Mouse (Mus musculus): Measurements from ENCODE around the gene Gpnmb. TPM values are rescaled to one million over a fixed set of nuclear protein-coding genes. Genes with fewer than 3 reads are reported as not detected.

Gene Gpnmb
- polyA plus RNA-seq, 1 experiment from 2014 or later = 0.05 TPM

- 3% methylated on average over 19 of the region's 19 CpGs for WGBS
- Histone ChIP-seq H3K4me3 (peak overlapping the region; percentile 93), H3K27ac (peak overlapping the region; percentile 95), H3K9me3 (no peaks in the 10 kb centered on the region), H3K4me1 (peaks cover 10% of the 10 kb centered on the region), H3K27me3 (ENCODE audit: insufficient read depth, poor library complexity, severe bottlenecking) (no peaks in the 10 kb centered on the region), H3K36me3 (peaks cover 8% of the 10 kb centered on the region; the same call in 1 of the 2 replicates)
- DNase-seq (ENCODE audit: low spot score) = peak; percentile 77
These were observed 37.8 kb downstream of the Gpnmb start for GRCm38 (mm10) chr6:49074117-49074490.

DNA sequence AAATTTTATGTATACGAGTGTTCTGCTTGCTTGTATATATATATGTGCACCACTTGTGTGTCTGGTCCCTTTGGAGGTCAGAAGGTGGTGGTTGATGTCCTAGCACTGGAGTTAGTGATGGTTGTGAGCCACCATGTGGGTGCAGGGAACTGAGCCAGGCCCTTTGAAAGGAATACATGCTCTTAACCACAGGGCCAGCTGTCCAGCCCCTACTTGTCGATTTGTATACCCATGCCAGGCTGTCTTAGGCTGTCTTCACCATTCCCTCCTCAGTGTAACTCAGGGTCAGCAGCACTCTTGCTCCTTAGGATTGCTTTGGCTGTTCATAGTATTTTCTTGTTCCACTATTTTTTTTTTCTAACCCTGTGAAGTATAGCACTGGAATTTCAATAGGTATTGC, 41.5 kb downstream of the Gpnmb start:
- no peaks in the 10 kb centered on the region for H3K9me3 ChIP-seq
- H3K27me3 ChIP-seq (ENCODE audit: insufficient read depth, poor library complexity, severe bottlenecking) = no peaks in the 10 kb centered on the region
- 93% methylated on average over 2 of the region's 2 CpGs for WGBS
- DNase-seq (ENCODE audit: low spot score) = no peak
- no peak overlapping the region for H3K27ac ChIP-seq
- peaks cover 17% of the 10 kb centered on the region; the same call in 1 of the 2 replicates for H3K36me3 ChIP-seq
- H3K4me1 ChIP-seq = peaks cover 10% of the 10 kb centered on the region
- no peak overlapping the region for H3K4me3 ChIP-seq

DNA sequence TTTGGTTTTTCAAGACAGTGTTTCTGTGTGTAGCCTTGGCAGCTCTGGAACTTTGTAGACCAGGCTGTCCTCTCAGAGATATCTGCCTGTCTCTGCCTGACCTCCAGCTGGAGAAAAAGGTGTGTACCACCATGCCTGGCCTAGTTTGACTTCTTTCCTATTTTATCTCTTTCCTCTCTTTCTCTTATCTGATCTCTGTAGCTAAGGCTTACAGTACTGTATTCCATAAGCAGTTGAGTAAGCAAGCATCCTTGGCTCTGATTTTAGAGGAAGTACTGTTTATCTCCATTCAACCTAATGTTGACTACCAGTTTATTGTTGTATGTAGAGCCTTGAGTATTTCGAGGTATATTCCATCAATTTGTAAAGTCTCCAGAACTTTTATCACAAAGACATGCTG, 43.0 kb downstream of the Gpnmb start:
- no peaks in the 10 kb centered on the region for H3K27me3 ChIP-seq (ENCODE audit: insufficient read depth, poor library complexity, severe bottlenecking)
- no peak overlapping the region for H3K4me3 ChIP-seq
- H3K36me3 ChIP-seq = peaks cover 31% of the 10 kb centered on the region
- DNase-seq (ENCODE audit: low spot score) = no peak
- peaks cover 9% of the 10 kb centered on the region for H3K4me1 ChIP-seq
- H3K27ac ChIP-seq = no peak overlapping the region
- 91% methylated on average over 1 of the region's 1 CpGs for WGBS
- no peaks in the 10 kb centered on the region for H3K9me3 ChIP-seq

- WGBS = 94% methylated on average over 4 of the region's 4 CpGs
- peaks cover 61% of the 10 kb centered on the region for H3K36me3 ChIP-seq
- DNase-seq (ENCODE audit: low spot score) = no peak
- no peak overlapping the region for H3K27ac ChIP-seq
- no peak overlapping the region for H3K4me3 ChIP-seq
- no peaks in the 10 kb centered on the region for H3K27me3 ChIP-seq (ENCODE audit: insufficient read depth, poor library complexity, severe bottlenecking)
- no peaks in the 10 kb centered on the region for H3K9me3 ChIP-seq
- H3K4me1 ChIP-seq = no peaks in the 10 kb centered on the region
These were observed 46.7 kb downstream of the Gpnmb start for GRCm38 (mm10) chr6:49083008-49083407.

- WGBS = 91% methylated on average over 10 of the region's 10 CpGs
- H3K36me3 ChIP-seq = peaks cover 72% of the 10 kb centered on the region
These were observed 58.6 kb downstream of the Gpnmb start for GRCm38 (mm10) chr6:49094968-49095367.

GRCm38 (mm10) chr6:49096421-49096820, 60.1 kb downstream of the Gpnmb start:
- WGBS = 81% methylated on average over 7 of the region's 7 CpGs
- H3K9me3 ChIP-seq = no peaks in the 10 kb centered on the region
- H3K4me1 ChIP-seq = peaks cover 32% of the 10 kb centered on the region
- H3K4me3 ChIP-seq = no peak overlapping the region
- no peak for DNase-seq (ENCODE audit: low spot score)
- H3K27me3 ChIP-seq (ENCODE audit: insufficient read depth, poor library complexity, severe bottlenecking) = no peaks in the 10 kb centered on the region
- peaks cover 62% of the 10 kb centered on the region for H3K36me3 ChIP-seq
- H3K27ac ChIP-seq = no peak overlapping the region

More at GRCm38 (mm10) chr6:49094968-49095367, 58.6 kb downstream of the Gpnmb start:
- no peak for DNase-seq (ENCODE audit: low spot score)
- Histone ChIP-seq H3K4me1 (peaks cover 17% of the 10 kb centered on the region), H3K27me3 (ENCODE audit: insufficient read depth, poor library complexity, severe bottlenecking) (no peaks in the 10 kb centered on the region), H3K27ac (no peak overlapping the region), H3K9me3 (no peaks in the 10 kb centered on the region), H3K4me3 (no peak overlapping the region)

GRCm38 (mm10) chr6:49096933-49097461, 60.7 kb downstream of the Gpnmb start:
- no peak overlapping the region for H3K4me3 ChIP-seq
- H3K4me1 ChIP-seq = peaks cover 33% of the 10 kb centered on the region
- 65% methylated on average over 13 of the region's 13 CpGs for WGBS
- no peaks in the 10 kb centered on the region for H3K27me3 ChIP-seq (ENCODE audit: insufficient read depth, poor library complexity, severe bottlenecking)
- peaks cover 58% of the 10 kb centered on the region for H3K36me3 ChIP-seq
- no peak for DNase-seq (ENCODE audit: low spot score)
- no peak overlapping the region for H3K27ac ChIP-seq
- no peaks in the 10 kb centered on the region for H3K9me3 ChIP-seq

DNA sequence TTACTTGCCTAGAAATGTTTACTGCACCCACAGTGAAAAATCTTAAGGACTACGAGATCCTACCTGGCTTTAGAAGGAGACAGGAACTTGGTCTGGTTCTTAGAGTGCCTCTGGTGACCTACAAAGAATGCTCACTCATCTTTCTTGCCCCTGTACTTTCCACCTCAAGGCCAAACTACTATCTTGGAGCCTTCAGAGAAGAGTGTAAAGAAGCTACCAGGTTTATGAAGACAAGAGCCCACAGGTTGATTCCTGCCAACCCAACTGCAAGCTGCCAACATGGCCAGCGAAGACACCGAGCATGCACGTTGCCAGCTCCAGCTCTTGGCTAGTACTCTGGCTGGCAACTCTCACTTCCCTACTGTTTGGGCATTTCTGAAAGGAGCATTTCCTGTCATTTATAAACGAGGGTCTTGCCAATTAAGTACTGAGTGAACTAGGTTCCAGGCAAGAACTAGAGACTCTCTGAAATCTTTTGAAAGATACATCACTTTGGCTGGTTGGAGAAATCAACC, 61.3 kb downstream of the Gpnmb start:
- H3K27ac ChIP-seq = no peak overlapping the region

DNA sequence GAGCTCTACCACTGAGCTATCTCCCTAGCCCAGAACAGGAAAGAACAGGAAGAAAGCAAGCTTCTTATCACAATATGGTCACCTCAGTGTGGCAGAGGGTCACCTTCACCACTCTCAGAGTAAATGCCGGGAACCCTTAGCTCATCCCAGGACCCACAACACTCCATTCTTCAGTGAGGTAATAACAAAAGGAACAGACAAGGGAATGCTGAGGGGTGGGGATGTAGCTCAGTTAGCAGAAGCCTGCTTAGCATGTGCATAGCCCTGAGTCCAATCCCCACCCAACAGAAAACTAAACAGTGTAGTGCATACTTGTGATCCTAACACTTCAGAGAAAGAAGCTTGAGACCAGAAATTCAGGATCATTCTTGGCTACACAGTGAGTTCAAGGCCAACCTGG, 62.7 kb downstream of the Gpnmb start:
- H3K36me3 ChIP-seq = peaks cover 59% of the 10 kb centered on the region
- no peaks in the 10 kb centered on the region for H3K27me3 ChIP-seq (ENCODE audit: insufficient read depth, poor library complexity, severe bottlenecking)
- WGBS = 35% methylated on average over 1 of the region's 1 CpGs
- 0 out of 2 replicates have a peak overlapping the region, but pooled peaks have one; percentile 2 for H3K27ac ChIP-seq
- no peak overlapping the region for H3K4me3 ChIP-seq
- H3K4me1 ChIP-seq = peaks cover 33% of the 10 kb centered on the region
- no peak for DNase-seq (ENCODE audit: low spot score)
- H3K9me3 ChIP-seq = no peaks in the 10 kb centered on the region

More for the DNA sequence above, 61.3 kb downstream of the Gpnmb start:
- H3K27me3 ChIP-seq (ENCODE audit: insufficient read depth, poor library complexity, severe bottlenecking) = no peaks in the 10 kb centered on the region
- DNase-seq (ENCODE audit: low spot score) = no peak
- H3K36me3 ChIP-seq = peaks cover 58% of the 10 kb centered on the region
- peaks cover 33% of the 10 kb centered on the region for H3K4me1 ChIP-seq
- no peak overlapping the region for H3K4me3 ChIP-seq
- 85% methylated on average over 5 of the region's 5 CpGs for WGBS
- H3K9me3 ChIP-seq = no peaks in the 10 kb centered on the region

GRCm38 (mm10) chr6:49106746-49107500, 70.6 kb downstream of the Gpnmb start:
- Histone ChIP-seq H3K27ac (no peak overlapping the region), H3K4me3 (no peak overlapping the region), H3K36me3 (peaks cover 85% of the 10 kb centered on the region), H3K9me3 (no peaks in the 10 kb centered on the region), H3K4me1 (peaks cover 15% of the 10 kb centered on the region; the same call in 1 of the 2 replicates), H3K27me3 (ENCODE audit: insufficient read depth, poor library complexity, severe bottlenecking) (no peaks in the 10 kb centered on the region)
- DNase-seq (ENCODE audit: low spot score) = no peak
- WGBS = 89% methylated on average over 15 of the region's 15 CpGs

DNA sequence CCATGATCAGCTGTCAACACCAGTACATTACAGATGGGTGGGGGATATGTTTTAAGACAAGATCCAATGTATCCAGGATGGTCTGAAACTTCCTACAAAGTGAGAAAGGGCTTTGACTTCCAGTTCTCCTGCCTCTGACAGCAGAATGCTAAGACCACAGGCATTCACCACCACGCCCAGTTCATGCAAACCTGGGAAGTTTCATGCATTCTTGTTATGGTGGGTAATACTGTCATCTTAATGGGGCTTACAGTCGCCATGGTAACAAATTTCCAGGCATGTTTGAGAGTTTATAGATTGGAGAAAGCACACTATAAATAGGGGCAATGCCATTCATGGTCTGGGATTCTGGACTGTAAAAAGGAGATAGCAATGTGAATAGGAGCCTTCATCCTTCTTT, 72.8 kb downstream of the Gpnmb start:
- whole genome bisulfite sequencing = 85% methylated on average over 2 of the region's 2 CpGs
- H3K36me3 ChIP-seq = peaks cover 77% of the 10 kb centered on the region
- H3K4me3 ChIP-seq = no peak overlapping the region
- H3K9me3 ChIP-seq = no peaks in the 10 kb centered on the region
- peaks cover 15% of the 10 kb centered on the region; the same call in 1 of the 2 replicates for H3K4me1 ChIP-seq
- DNase-seq (ENCODE audit: low spot score) = no peak
- H3K27ac ChIP-seq = no peak overlapping the region
- H3K27me3 ChIP-seq (ENCODE audit: insufficient read depth, poor library complexity, severe bottlenecking) = no peaks in the 10 kb centered on the region

DNA sequence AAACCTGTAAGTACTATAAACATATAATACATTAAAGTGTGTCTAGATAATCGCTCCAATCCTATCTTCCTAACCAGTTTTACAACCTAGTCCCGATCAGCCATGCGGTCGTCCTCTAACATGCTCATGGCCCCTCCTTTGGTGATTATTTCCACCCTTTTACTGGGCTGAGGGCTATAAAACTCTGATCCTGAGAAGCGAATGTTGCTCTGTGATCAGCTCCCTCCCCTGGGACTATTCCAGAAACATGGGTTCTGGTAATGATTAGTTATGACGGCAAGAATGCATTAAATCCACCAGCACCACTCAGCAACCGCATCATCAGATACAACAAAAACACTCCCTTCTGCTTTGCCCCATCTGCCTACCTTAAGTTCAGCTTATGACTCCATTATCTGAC, 77.5 kb downstream of the Gpnmb start:
- peaks cover 68% of the 10 kb centered on the region for H3K36me3 ChIP-seq
- H3K4me1 ChIP-seq = peaks cover 15% of the 10 kb centered on the region; the same call in 1 of the 2 replicates
- WGBS = 92% methylated on average over 7 of the region's 7 CpGs
- H3K27ac ChIP-seq = no peak overlapping the region
- H3K9me3 ChIP-seq = no peaks in the 10 kb centered on the region
- H3K27me3 ChIP-seq (ENCODE audit: insufficient read depth, poor library complexity, severe bottlenecking) = no peaks in the 10 kb centered on the region
- no peak overlapping the region for H3K4me3 ChIP-seq
- no peak for DNase-seq (ENCODE audit: low spot score)

GRCm38 (mm10) chr6:49114457-49114856, 78.1 kb downstream of the Gpnmb start:
- DNase-seq (ENCODE audit: low spot score) = no peak
- WGBS = 90% methylated on average over 6 of the region's 6 CpGs

More at GRCm38 (mm10) chr6:49114457-49114856, 78.1 kb downstream of the Gpnmb start:
- Histone ChIP-seq H3K27ac (no peak overlapping the region), H3K4me3 (no peak overlapping the region), H3K4me1 (peaks cover 15% of the 10 kb centered on the region; the same call in 1 of the 2 replicates), H3K9me3 (no peaks in the 10 kb centered on the region), H3K27me3 (ENCODE audit: insufficient read depth, poor library complexity, severe bottlenecking) (no peaks in the 10 kb centered on the region), H3K36me3 (peaks cover 63% of the 10 kb centered on the region)
